Mouse (Mus musculus) G1E (cell line): ENCODE measurements at regions not wholly inside any gene's neighbourhood (a gene's known extent, or its start where the extent isn't known, plus 50 kb on each side); places are given as distances from the start of the nearest gene placed in this dataset.

Experiments used
- CTCF ChIP-seq: IDR thresholded peaks from 2 replicates; pipeline ENCODE4 v1.5.1; 2012; ENCODE audit warnings: low read depth, low read length, inconsistent platforms, mixed read lengths
- GATA1 ChIP-seq: IDR thresholded peaks from 2 replicates; pipeline ENCODE4 v1.6.1; 2012; ENCODE audit warnings: borderline replicate concordance, low read length, inconsistent platforms, mixed read lengths
- TAL1 ChIP-seq: conservative IDR thresholded peaks from 2 replicates; pipeline ENCODE4 v1.6.1; 2012; ENCODE audit warnings: low read depth, low read length, inconsistent platforms, mixed read lengths

DNA sequence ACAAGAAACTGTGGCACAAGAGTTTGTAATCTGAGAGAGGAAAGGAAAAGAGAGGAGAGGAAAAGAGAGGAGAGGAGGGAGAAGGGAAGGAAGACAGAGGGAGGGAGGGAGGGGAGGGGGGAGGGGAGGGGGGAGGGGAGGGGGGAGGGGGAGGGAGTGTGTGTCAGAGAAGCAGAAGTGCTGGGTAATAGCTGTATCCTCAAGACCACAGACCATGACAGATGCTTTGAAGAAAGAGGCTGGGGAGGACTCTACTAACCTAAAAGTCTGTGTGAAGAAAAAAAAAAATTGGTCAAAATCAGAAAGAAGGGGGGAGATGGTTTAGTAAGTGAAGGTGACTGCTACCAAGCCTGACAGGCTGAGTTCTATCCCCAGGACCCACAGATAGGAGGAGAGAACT lies 88.7 kb downstream of the Ndufa10 start:
- TF ChIP-seq CTCF: no peak
- no peak for TF ChIP-seq TAL1
- no peak for TF ChIP-seq GATA1
